Mouse (Mus musculus): ENCODE results near the gene Nadk.

GRCm38 (mm10) chr4:155599901-155600825, 38.0 kb downstream of the Nadk start:
- TF ChIP-seq CTCF (conservative IDR thresholded peaks at IDR 0.05; ENCODE audit: insufficient read depth, insufficient read length, low read depth, low read length) = no peak
- no peak for TF ChIP-seq POLR2A (IDR thresholded peaks at IDR 0.05; ENCODE audit: low read depth, low read length)

Data from kidney, adult 2 months (tissue).